Mouse (Mus musculus) cerebellum, adult 2 months (tissue): ENCODE data around the gene Tcp1.

Experiments used
- CTCF ChIP-seq: fragments of 200-500 bp; IDR thresholded peaks from 2 replicates; pipeline ENCODE4 v1.5.1; 2011; ENCODE audit warnings: low read depth, mild to moderate bottlenecking, control low read depth, low read length, moderate library complexity, borderline replicate concordance; ENCODE audit not compliant: insufficient read depth
- POLR2A ChIP-seq: fragments of 200-500 bp; IDR thresholded peaks from 2 replicates; pipeline ENCODE4 v1.6.1; 2011; ENCODE audit warnings: low read length, control low read depth, borderline replicate concordance; ENCODE audit not compliant: insufficient read depth

DNA sequence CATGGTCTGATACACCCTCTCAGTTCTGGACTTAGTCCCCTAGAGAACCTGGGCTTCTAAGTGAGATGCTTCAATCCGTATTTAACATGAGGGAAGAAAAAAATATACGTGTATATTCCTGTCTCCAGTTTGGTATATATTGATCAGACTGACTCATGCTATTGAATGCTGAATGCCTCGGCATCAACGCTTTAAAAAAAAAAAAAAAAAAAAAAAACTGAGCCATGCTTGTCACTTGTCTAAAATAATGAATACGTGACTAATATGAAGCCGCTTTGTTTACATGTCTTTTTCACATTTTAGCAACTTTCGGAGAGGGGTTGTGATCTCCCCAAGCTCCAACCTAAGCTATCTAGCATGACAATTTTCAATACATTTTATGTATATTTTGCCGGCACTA lies 5.1 kb upstream of the Tcp1 start:
- TF ChIP-seq CTCF (no peak), POLR2A (no peak)
